Mouse (Mus musculus) MEL (cell line): Measurements from ENCODE around the gene Tuba3b.

Experiments
- CTCF ChIP-seq, 3 experiments: IDR thresholded peaks in 2 of 3; conservative IDR thresholded peaks in 1 of 3; 2 replicates each; pipeline ENCODE4 v1.5.1; 2011 to 2012; ENCODE audit warnings: low read length in 3 of 3, low read depth in 2 of 3, mild to moderate bottlenecking in 2 of 3, improper control_type of control experiment in 1 of 3, inconsistent platforms in 1 of 3, mixed read lengths in 1 of 3, moderate library complexity in 1 of 3; ENCODE audit not compliant: control insufficient read depth in 1 of 3, insufficient read depth in 1 of 3, poor library complexity in 1 of 3, severe bottlenecking in 1 of 3
- ELF1 ChIP-seq: IDR thresholded peaks from 2 replicates; pipeline ENCODE4 v1.6.1; 2014; ENCODE audit warnings: low read depth, mild to moderate bottlenecking, inconsistent platforms, low read length, improper control_type of control experiment, moderate library complexity
- ETS1 ChIP-seq: IDR thresholded peaks from 2 replicates; pipeline ENCODE4 v1.6.1; 2012; ENCODE audit warnings: low read depth, mild to moderate bottlenecking, inconsistent platforms, low read length, improper control_type of control experiment, moderate library complexity
- MYC ChIP-seq: IDR thresholded peaks from 2 replicates; pipeline ENCODE4 v1.6.1; 2011; ENCODE audit warnings: low read depth, mild to moderate bottlenecking, low read length, improper control_type of control experiment, moderate library complexity
- SIN3A ChIP-seq: IDR thresholded peaks from 2 replicates; pipeline ENCODE4 v1.6.1; 2012; ENCODE audit warnings: low read length, improper control_type of control experiment, inconsistent platforms

GRCm38 (mm10) chr6:145610901-145611300 is 4.7 kb upstream of the Tuba3b start:
- TF ChIP-seq MYC (no peak), CTCF (IDR thresholded peaks at IDR 0.05 in 2 of 3, conservative IDR thresholded peaks at IDR 0.05 in 1 of 3; ENCODE audit: control insufficient read depth in 1 of 3, insufficient read depth in 1 of 3, low read depth in 2 of 3, low read length in 3 of 3, poor library complexity in 1 of 3, severe bottlenecking in 1 of 3) (no peak), SIN3A (no peak), ETS1 (no peak), ELF1 (no peak)
